Mouse (Mus musculus): Measurements from ENCODE around the gene Mthfd2. TPM values are rescaled to one million over a fixed set of nuclear protein-coding genes. Genes with fewer than 3 reads are reported as not detected.

Mthfd2 gene
- 97.4 TPM for polyA plus RNA-seq (2017; shearing (Covaris generic))

GRCm38 (mm10) chr6:83325525-83326393 is at the start of gene Mthfd2, which contains the start of gene Mob1a:
Gene Mthfd2 (minus strand): TSS chr6:83325908.
Gene Mob1a (plus strand): TSS chr6:83326016.

GRCm38 (mm10) chr6:83348873-83349272 is 23.2 kb upstream of the Mthfd2 start, which contains the start of gene Bola3:
Gene Bola3 (plus strand): TSS chr6:83349147.

Other genes starting within 250 kb of the Mthfd2 start
- gene Pcgf1, start 248.0 kb downstream of the Mthfd2 start, polyA plus RNA-seq (2017; shearing (Covaris generic)), result 43.4 TPM
- gene Lbx2, start 239.5 kb downstream of the Mthfd2 start, polyA plus RNA-seq (2017; shearing (Covaris generic)), result not detected
- 5.7 TPM for gene Ccdc142, start 224.3 kb downstream of the Mthfd2 start, polyA plus RNA-seq (2017; shearing (Covaris generic))
- gene Gm42688, start 224.3 kb downstream of the Mthfd2 start, polyA plus RNA-seq (2017; shearing (Covaris generic)), result 9.1 TPM
- gene Mrpl53, start 216.9 kb downstream of the Mthfd2 start, polyA plus RNA-seq (2017; shearing (Covaris generic)), result 62.5 TPM
- 3.6 TPM for gene Mogs, start 210.4 kb downstream of the Mthfd2 start, polyA plus RNA-seq (2017; shearing (Covaris generic))
- gene Wbp1, start 204.3 kb downstream of the Mthfd2 start, polyA plus RNA-seq (2017; shearing (Covaris generic)), result 85.1 TPM
- gene Ino80b, start 200.5 kb downstream of the Mthfd2 start, polyA plus RNA-seq (2017; shearing (Covaris generic)), result 9.8 TPM
- 0.79 TPM for gene Rtkn, start 190.4 kb downstream of the Mthfd2 start, polyA plus RNA-seq (2017; shearing (Covaris generic))
- 0.87 TPM for gene Wdr54, start 169.5 kb downstream of the Mthfd2 start, polyA plus RNA-seq (2017; shearing (Covaris generic))
- gene 1700003E16Rik, start 169.5 kb downstream of the Mthfd2 start, polyA plus RNA-seq (2017; shearing (Covaris generic)), result not detected
- 98.4 TPM for gene Dctn1, start 160.0 kb downstream of the Mthfd2 start, polyA plus RNA-seq (2017; shearing (Covaris generic))
- 0.74 TPM for gene Slc4a5, start 106.1 kb downstream of the Mthfd2 start, polyA plus RNA-seq (2017; shearing (Covaris generic))
- 144 TPM for gene Mob1a, start 108 bp upstream of the Mthfd2 start, polyA plus RNA-seq (2017; shearing (Covaris generic))
- gene Bola3, start 23.2 kb upstream of the Mthfd2 start, polyA plus RNA-seq (2017; shearing (Covaris generic)), result 62.8 TPM
- gene Tet3, start 133.2 kb upstream of the Mthfd2 start, polyA plus RNA-seq (2017; shearing (Covaris generic)), result 49.1 TPM
- gene Dguok, start 181.1 kb upstream of the Mthfd2 start, polyA plus RNA-seq (2017; shearing (Covaris generic)), result 146 TPM
- gene Actg2, start 210.4 kb upstream of the Mthfd2 start, polyA plus RNA-seq (2017; shearing (Covaris generic)), result 27.7 TPM
- 46.9 TPM for gene Stambp, start 246.8 kb upstream of the Mthfd2 start, polyA plus RNA-seq (2017; shearing (Covaris generic))

Measured in inflammation-experienced regulatory T-cells, adult 16 weeks (primary cell).